Mouse (Mus musculus): ENCODE measurements around the gene Olfr1126.
"Not testable (repeated sequence)": the region's sequence is repeated elsewhere in the genome, so short reads cannot be mapped to it uniquely, and the experiment has no call there.

Olfr1126 gene

GRCm38 (mm10) chr2:87453662-87454061 lies at the start of gene Olfr1126:
Olfr1126 (plus strand) TSS chr2:87453962.
- no peak for DNase-seq (ENCODE audit: low spot score in 2 of 2)

- no peak for DNase-seq (ENCODE audit: low spot score in 2 of 2)
Observed at GRCm38 (mm10) chr2:87416335-87416734, 37.4 kb upstream of the Olfr1126 start, which contains the start of gene Olfr1123. Olfr1123 (plus strand) TSS chr2:87416635.

GRCm38 (mm10) chr2:87429975-87430374 lies 23.8 kb upstream of the Olfr1126 start, which contains the start of gene Olfr1124:
Olfr1124 (plus strand) TSS chr2:87430275.
- DNase-seq (ENCODE audit: low spot score in 2 of 2): no peak

- no peak for DNase-seq (ENCODE audit: low spot score in 2 of 2)
Observed at GRCm38 (mm10) chr2:87437731-87438130, 16.0 kb upstream of the Olfr1126 start.

GRCm38 (mm10) chr2:87461769-87462168 lies 8.0 kb downstream of the Olfr1126 start:
- DNase-seq (ENCODE audit: low spot score in 2 of 2): no peak

- DNase-seq (ENCODE audit: low spot score in 2 of 2): no peak
Observed at GRCm38 (mm10) chr2:87480207-87480606, 26.4 kb downstream of the Olfr1126 start.

- DNase-seq (ENCODE audit: low spot score in 2 of 2): no peak
Observed at GRCm38 (mm10) chr2:87481158-87481557, 27.4 kb downstream of the Olfr1126 start.

- DNase-seq (ENCODE audit: low spot score in 2 of 2): no peak
Observed at GRCm38 (mm10) chr2:87482276-87482675, 28.5 kb downstream of the Olfr1126 start.

GRCm38 (mm10) chr2:87496993-87497392 lies 43.2 kb downstream of the Olfr1126 start, which contains the start of gene Pramel7:
Pramel7 (minus strand) TSS chr2:87497093.
- DNase-seq (ENCODE audit: low spot score in 2 of 2): not testable (repeated sequence)

GRCm38 (mm10) chr2:87506265-87506664 lies 52.5 kb downstream of the Olfr1126 start, which contains the start of gene Pramel6:
Pramel6 (plus strand) TSS chr2:87506565.
- DNase-seq (ENCODE audit: low spot score in 2 of 2): no peak

Data from frontal cortex, postnatal 10 days (tissue).